Mouse (Mus musculus) MEL (cell line): ENCODE results near the gene Gm9918. TPM values are rescaled to one million over a fixed set of nuclear protein-coding genes. Genes with fewer than 3 reads are reported as not detected.

Experiments used
- DNase-seq: peaks from one replicate; pipeline ENCODE4 v3.0.0; 2011; ENCODE audit warnings: low read depth, low spot score
- H3K27ac ChIP-seq: 2 replicates; pipeline ENCODE4 v1.5.1; 2012; ENCODE audit warnings: low read depth, mild to moderate bottlenecking, control low read depth, low read length, moderate library complexity; ENCODE audit not compliant: control insufficient read depth
- H3K27me3 ChIP-seq, 2 experiments: fragments of 150-350 bp in 1 of 2; sonication (generic) in 1 of 2; 2 replicates each; pipeline ENCODE4 v1.6.1; 2012; ENCODE audit warnings: low read length in 2 of 2, mild to moderate bottlenecking in 2 of 2, improper control_type of control experiment in 1 of 2, moderate library complexity in 1 of 2; ENCODE audit not compliant: insufficient read depth in 2 of 2, control insufficient read depth in 1 of 2
- H3K36me3 ChIP-seq, 2 experiments: 2 replicates each; pipeline ENCODE4 v1.6.1; 2012 to 2014; ENCODE audit warnings: low read length in 2 of 2, improper control_type of control experiment in 1 of 2, inconsistent platforms in 1 of 2, mild to moderate bottlenecking in 1 of 2; ENCODE audit not compliant: insufficient read depth in 2 of 2, control insufficient read depth in 1 of 2
- H3K4me1 ChIP-seq, 2 experiments: fragments of 150-350 bp in 1 of 2; sonication (generic) in 1 of 2; 2 replicates each; pipeline ENCODE4 v1.6.1; 2012; ENCODE audit warnings: low read length in 2 of 2, improper control_type of control experiment in 1 of 2, mild to moderate bottlenecking in 1 of 2; ENCODE audit not compliant: insufficient read depth in 2 of 2, control insufficient read depth in 1 of 2
- H3K4me3 ChIP-seq, 2 experiments: fragments of 150-350 bp in 1 of 2; sonication (generic) in 1 of 2; 2 replicates each; pipeline ENCODE4 v1.5.1; 2012; ENCODE audit warnings: low read depth in 2 of 2, low read length in 2 of 2, mild to moderate bottlenecking in 2 of 2, moderate library complexity in 2 of 2, control low read depth in 1 of 2, improper control_type of control experiment in 1 of 2; ENCODE audit not compliant: control insufficient read depth in 1 of 2, insufficient read depth in 1 of 2
- H3K79me2 ChIP-seq: 2 replicates; pipeline ENCODE4 v1.6.1; 2012; ENCODE audit warnings: mild to moderate bottlenecking, low read length, moderate library complexity; ENCODE audit not compliant: control insufficient read depth, poor library complexity, insufficient read depth
- H3K9ac ChIP-seq: 2 replicates; pipeline ENCODE4 v1.6.1; 2012; ENCODE audit warnings: low read depth, mild to moderate bottlenecking, control low read depth, low read length, moderate library complexity; ENCODE audit not compliant: control insufficient read depth, poor library complexity, severe bottlenecking
- H3K9me3 ChIP-seq: fragments of 150-350 bp; sonication (generic); replicated peaks from 2 replicates; pipeline ENCODE4 v1.6.1; 2012; ENCODE audit warnings: mild to moderate bottlenecking, low read length, improper control_type of control experiment, moderate library complexity; ENCODE audit not compliant: insufficient read depth
- CHD2 ChIP-seq: IDR thresholded peaks from 2 replicates; pipeline ENCODE4 v1.6.1; 2011; ENCODE audit warnings: low read length, improper control_type of control experiment
- CTCF ChIP-seq, 3 experiments: IDR thresholded peaks in 2 of 3; conservative IDR thresholded peaks in 1 of 3; 2 replicates each; pipeline ENCODE4 v1.5.1; 2011 to 2012; ENCODE audit warnings: low read length in 3 of 3, low read depth in 2 of 3, mild to moderate bottlenecking in 2 of 3, improper control_type of control experiment in 1 of 3, inconsistent platforms in 1 of 3, mixed read lengths in 1 of 3, moderate library complexity in 1 of 3; ENCODE audit not compliant: control insufficient read depth in 1 of 3, insufficient read depth in 1 of 3, poor library complexity in 1 of 3, severe bottlenecking in 1 of 3
- E2F4 ChIP-seq: IDR thresholded peaks from 2 replicates; pipeline ENCODE4 v1.6.1; 2011; ENCODE audit warnings: low read depth, low read length, improper control_type of control experiment, borderline replicate concordance
- ETS1 ChIP-seq: IDR thresholded peaks from 2 replicates; pipeline ENCODE4 v1.6.1; 2012; ENCODE audit warnings: low read depth, mild to moderate bottlenecking, inconsistent platforms, low read length, improper control_type of control experiment, moderate library complexity
- HCFC1 ChIP-seq: IDR thresholded peaks from 2 replicates; pipeline ENCODE4 v1.6.1; 2012; ENCODE audit warnings: low read depth, mild to moderate bottlenecking, inconsistent platforms, low read length, improper control_type of control experiment, moderate library complexity
- JUND ChIP-seq: IDR thresholded peaks from 2 replicates; pipeline ENCODE4 v1.6.1; 2011; ENCODE audit warnings: low read depth, mild to moderate bottlenecking, improper control_type of control experiment, low read length
- MAX ChIP-seq: IDR thresholded peaks from 2 replicates; pipeline ENCODE4 v1.6.1; 2011; ENCODE audit warnings: low read length, improper control_type of control experiment
- MAZ ChIP-seq: IDR thresholded peaks from 2 replicates; pipeline ENCODE4 v1.6.1; 2012; ENCODE audit warnings: low read depth, mild to moderate bottlenecking, inconsistent platforms, low read length, improper control_type of control experiment
- MEF2A ChIP-seq: IDR thresholded peaks from 2 replicates; pipeline ENCODE4 v1.6.1; 2014; ENCODE audit warnings: low read depth, mild to moderate bottlenecking, inconsistent platforms, low read length, improper control_type of control experiment; ENCODE audit not compliant: poor library complexity, insufficient replicate concordance, severe bottlenecking; ENCODE audit errors: extremely low read depth
- MXI1 ChIP-seq: IDR thresholded peaks from 2 replicates; pipeline ENCODE4 v1.6.1; 2011; ENCODE audit warnings: mild to moderate bottlenecking, low read depth, low read length, improper control_type of control experiment
- MYB ChIP-seq: IDR thresholded peaks from 2 replicates; pipeline ENCODE4 v1.6.1; 2011; ENCODE audit warnings: mild to moderate bottlenecking, low read depth, low read length, improper control_type of control experiment
- MYC ChIP-seq: IDR thresholded peaks from 2 replicates; pipeline ENCODE4 v1.6.1; 2011; ENCODE audit warnings: low read depth, mild to moderate bottlenecking, low read length, improper control_type of control experiment, moderate library complexity
- NRF1 ChIP-seq: IDR thresholded peaks from 2 replicates; pipeline ENCODE4 v1.6.1; 2014; ENCODE audit warnings: low read depth, mild to moderate bottlenecking, inconsistent platforms, low read length, improper control_type of control experiment, moderate library complexity; ENCODE audit not compliant: poor library complexity, insufficient read depth, severe bottlenecking
- POLR2AphosphoS2 ChIP-seq: IDR thresholded peaks from 2 replicates; pipeline ENCODE4 v1.6.1; 2011; ENCODE audit warnings: low read length, improper control_type of control experiment
- RAD21 ChIP-seq: IDR thresholded peaks from 2 replicates; pipeline ENCODE4 v1.6.1; 2011; ENCODE audit warnings: mild to moderate bottlenecking, low read depth, low read length, improper control_type of control experiment
- SIN3A ChIP-seq: IDR thresholded peaks from 2 replicates; pipeline ENCODE4 v1.6.1; 2012; ENCODE audit warnings: low read length, improper control_type of control experiment, inconsistent platforms
- TAL1 ChIP-seq: IDR thresholded peaks from 2 replicates; pipeline ENCODE4 v1.6.1; 2012; ENCODE audit warnings: mild to moderate bottlenecking, inconsistent platforms, low read length, moderate library complexity, mixed read lengths
- USF1 ChIP-seq: IDR thresholded peaks from 2 replicates; pipeline ENCODE4 v1.6.1; 2014; ENCODE audit warnings: low read depth, mild to moderate bottlenecking, inconsistent platforms, low read length, improper control_type of control experiment, moderate library complexity
- ZKSCAN1 ChIP-seq: IDR thresholded peaks from 2 replicates; pipeline ENCODE4 v1.6.1; 2012; ENCODE audit warnings: low read depth, mild to moderate bottlenecking, inconsistent platforms, low read length, improper control_type of control experiment, moderate library complexity
- polyA plus RNA-seq, 2 experiments: library from polyadenylated mRNA; stranded (reverse) in 1 of 2; unstranded in 1 of 2; fragments of >175 nt in 1 of 2; fragments of >200 nt in 1 of 2; gene quantifications; 2 replicates each; pipeline versions ENCODE4 v1.2.1 to v1.2.4; 2012; ENCODE audit warnings: low replicate concordance in 2 of 2, low read depth in 1 of 2; ENCODE audit not compliant: insufficient read length in 2 of 2, insufficient read depth in 1 of 2, missing spikeins in 1 of 2
- total RNA-seq: library from RNA; depleted of rRNA; stranded (reverse); fragments of 300-350 nt; gene quantifications from 2 replicates; pipeline ENCODE4 v1.2.3, GENCODE M21; 2012

The Gm9918 gene
- total and polyA plus RNA-seq, 3 experiments, result 0.04 TPM; not detected in 2

GRCm38 (mm10) chr15:102258076-102258470 lies 12.3 kb upstream of the Gm9918 start:
- peaks cover 66 to 74% of the 10 kb centered on the region in 2 experiments for H3K27me3 ChIP-seq
- H3K27ac ChIP-seq, result no peak overlapping the region
- no peak overlapping the region for H3K9ac ChIP-seq
- no peak for DNase-seq
- H3K79me2 ChIP-seq, result no peaks in the 10 kb centered on the region
- H3K4me1 ChIP-seq, result peaks cover 0 to 3% of the 10 kb centered on the region in 2 experiments; a peak in 2 of 4 replicates
- no peaks in the 10 kb centered on the region for H3K36me3 ChIP-seq
- TF ChIP-seq MAZ (0 out of 2 replicates have a peak, but pooled peaks have one; percentile 28), CTCF (IDR thresholded peaks at IDR 0.05 in 2 of 3, conservative IDR thresholded peaks at IDR 0.05 in 1 of 3; ENCODE audit: control insufficient read depth in 1 of 3, insufficient read depth in 1 of 3, low read depth in 2 of 3, low read length in 3 of 3, poor library complexity in 1 of 3, severe bottlenecking in 1 of 3) (no peak)
- H3K4me3 ChIP-seq, result no peak overlapping the region
- H3K9me3 ChIP-seq, result no peaks in the 10 kb centered on the region

- H3K79me2 ChIP-seq, result no peaks in the 10 kb centered on the region
- H3K27me3 ChIP-seq, result peaks cover 64 to 69% of the 10 kb centered on the region in 2 experiments
- H3K27ac ChIP-seq, result no peak overlapping the region
- no peak overlapping the region for H3K9ac ChIP-seq
- no peaks in the 10 kb centered on the region for H3K9me3 ChIP-seq
- DNase-seq, result no peak
- H3K4me3 ChIP-seq, result no peak overlapping the region
- H3K36me3 ChIP-seq, result no peaks in the 10 kb centered on the region
- peaks cover 0 to 3% of the 10 kb centered on the region in 2 experiments; a peak in 2 of 4 replicates for H3K4me1 ChIP-seq
- TF ChIP-seq E2F4 (no peak), CHD2 (no peak), ZKSCAN1 (no peak), MAX (no peak), HCFC1 (no peak), MAZ (no peak), JUND (no peak), ETS1 (no peak), USF1 (no peak), SIN3A (no peak), MXI1 (no peak), NRF1 (no peak), MYB (no peak), POLR2AphosphoS2 (no peak), MYC (no peak), TAL1 (no peak), MEF2A (no peak), RAD21 (no peak)
Measured at GRCm38 (mm10) chr15:102258581-102259253, 11.6 kb upstream of the Gm9918 start.
